Mouse (Mus musculus) frontal cortex, postnatal 25 days (tissue): ENCODE results near the gene Tob2.

Experiments used
- DNase-seq, 2 experiments: peaks; one replicate each; pipeline ENCODE4 v3.0.0; 2022; ENCODE audit warnings: low spot score in 2 of 2

The Tob2 gene

DNA sequence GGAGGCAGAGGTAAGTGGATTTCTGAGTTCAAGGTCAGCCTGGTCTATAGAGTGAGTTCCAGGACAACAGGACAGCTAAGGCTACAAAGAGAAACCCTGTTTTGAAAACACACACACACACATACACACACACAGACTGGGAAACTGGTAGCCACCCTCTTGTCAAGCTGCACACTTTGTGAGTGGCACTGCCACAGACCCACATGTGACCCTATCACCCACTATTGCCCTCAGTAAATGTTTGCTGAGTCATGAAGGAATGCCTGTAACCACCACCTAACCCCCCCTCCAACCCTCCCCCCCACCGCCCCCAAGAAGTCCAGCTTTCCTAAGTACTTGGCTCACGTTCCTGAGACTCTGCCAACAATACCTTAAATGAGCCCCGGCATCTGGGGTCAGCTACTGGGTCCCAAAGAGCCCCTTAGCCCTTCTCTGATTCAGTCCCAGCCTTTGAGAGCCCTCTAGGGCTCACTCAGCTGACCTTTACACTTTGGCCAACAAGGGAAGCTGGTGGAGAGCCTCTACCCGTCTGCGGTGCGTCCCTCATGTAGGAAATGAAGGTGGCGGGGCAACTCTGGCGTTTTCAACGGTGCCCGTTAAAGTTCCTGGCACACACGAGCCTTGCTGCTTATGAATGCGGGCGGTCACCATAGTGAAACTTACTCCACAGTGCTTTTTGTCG, 19.9 kb downstream of the Tob2 start:
- DNase-seq, result no peak

DNA sequence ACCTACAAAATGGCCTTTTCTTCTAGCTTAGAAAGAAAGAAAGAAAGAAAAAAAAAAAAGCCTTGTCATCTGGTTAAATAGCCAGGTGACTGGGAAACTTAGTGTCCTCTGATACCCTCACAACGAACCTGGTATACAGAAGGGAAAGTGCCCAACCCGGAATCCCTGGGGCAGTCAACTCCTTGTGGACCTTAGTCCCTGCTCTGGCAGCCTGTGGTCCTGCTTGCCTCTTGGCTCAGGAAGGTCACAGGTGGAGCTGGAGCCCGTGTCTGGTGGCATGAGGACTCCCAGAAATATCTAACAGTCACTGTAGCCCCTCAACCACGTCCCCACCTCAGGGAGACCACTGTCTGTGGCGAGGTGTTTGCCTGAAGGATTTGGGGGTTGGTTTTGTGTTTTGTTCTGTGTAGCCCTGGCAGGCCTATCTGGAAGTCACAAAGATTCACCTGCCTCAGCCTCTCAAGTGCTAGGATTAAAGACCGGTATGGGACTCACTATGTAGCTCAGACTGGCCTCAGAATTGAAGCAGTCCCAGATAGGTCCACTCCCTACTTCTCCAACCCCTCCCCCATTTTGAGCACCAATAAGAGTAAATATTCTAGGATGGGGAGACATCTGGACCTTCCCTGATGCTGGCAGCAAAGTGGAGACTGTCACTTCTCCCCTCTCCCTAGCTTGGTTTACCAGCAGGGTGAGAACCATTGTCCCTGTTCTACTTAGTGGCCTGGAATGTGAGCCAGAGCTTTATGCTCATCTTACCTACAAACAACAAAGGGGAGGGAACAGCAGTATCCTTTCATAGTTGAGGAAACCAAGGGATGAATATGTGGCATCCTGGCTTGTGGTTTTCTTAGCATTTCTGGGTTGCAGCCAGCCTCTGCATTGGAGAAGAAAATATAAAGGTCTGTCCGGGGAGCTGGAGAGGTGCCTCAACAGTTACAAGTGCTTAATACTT, 21.4 kb downstream of the Tob2 start:
- no peak for DNase-seq

DNA sequence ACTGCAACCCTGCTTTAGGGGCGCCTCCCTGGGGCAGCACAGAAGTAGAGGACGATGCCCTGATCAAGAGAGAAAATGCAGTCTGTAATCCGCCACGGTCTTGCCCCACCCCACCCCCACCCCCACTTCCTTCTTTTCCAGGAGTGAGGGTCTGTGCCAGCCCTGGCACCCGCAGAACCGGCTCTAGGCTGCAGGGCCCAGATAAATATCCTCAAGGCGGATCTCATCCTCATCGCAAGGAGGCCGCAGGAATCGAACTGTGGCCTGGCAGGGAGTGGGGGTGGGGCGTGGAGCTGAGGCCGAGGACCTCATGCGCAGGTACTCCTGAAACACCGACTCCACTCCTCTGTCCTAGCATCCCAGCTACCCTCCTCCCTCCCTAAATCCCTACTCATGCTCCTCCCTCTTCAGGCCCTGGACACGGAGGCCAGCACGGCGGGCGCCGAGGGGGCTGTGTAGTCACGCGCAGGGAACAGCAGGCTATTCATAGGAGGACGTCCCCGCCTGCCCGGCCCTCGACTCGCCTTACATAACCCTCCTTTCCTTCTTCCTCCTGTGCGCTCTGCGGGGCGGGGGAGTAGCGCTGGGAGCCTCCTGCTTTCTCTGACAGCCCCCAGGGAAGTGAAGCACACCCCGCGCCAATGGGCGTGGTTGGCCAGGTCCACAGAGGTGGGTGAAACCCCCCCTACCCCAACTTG, 22.3 kb downstream of the Tob2 start:
- peak; percentile 66 to 76 for DNase-seq

DNA sequence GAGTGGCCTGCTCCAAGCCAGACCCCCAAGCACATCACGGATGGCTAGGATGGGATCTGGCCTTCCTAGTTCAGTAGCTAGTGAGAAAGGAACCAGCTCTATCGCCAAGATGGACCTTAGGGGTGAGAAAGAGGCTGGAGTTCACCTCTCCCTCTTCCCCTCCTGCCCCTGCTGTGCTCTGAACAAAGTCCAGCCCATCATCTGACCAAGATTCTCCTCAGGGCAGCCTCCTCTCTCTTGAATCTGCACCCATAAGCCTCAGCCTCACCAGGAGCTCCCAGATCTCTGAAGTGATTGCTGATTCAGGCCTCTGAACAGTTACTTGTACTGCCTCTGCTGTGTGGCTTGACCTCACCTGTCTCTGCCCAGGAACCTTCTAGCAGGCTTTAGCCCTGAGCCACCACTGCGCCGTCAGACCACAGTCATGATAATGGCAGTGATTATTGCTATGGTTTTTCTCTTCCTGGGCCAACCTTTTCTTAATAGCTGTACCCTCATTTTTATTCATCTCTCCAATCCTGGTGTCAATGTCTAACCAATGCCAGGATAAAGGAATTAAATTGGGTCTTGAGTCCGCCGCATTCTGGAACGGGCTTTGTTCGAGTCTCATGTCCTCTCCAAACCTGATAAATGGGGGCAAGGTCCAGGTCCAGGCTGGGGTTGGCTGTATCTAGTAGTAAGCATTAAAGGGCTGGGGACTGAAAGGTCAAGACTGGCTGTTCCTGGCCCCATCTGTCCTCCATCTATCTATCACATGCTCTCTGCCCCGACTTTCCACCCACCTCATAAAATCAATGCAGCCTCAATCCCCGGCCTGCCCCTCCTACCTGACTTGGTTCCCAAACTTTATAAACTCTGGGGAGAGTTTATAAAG, 23.4 kb downstream of the Tob2 start:
- no peak for DNase-seq

DNA sequence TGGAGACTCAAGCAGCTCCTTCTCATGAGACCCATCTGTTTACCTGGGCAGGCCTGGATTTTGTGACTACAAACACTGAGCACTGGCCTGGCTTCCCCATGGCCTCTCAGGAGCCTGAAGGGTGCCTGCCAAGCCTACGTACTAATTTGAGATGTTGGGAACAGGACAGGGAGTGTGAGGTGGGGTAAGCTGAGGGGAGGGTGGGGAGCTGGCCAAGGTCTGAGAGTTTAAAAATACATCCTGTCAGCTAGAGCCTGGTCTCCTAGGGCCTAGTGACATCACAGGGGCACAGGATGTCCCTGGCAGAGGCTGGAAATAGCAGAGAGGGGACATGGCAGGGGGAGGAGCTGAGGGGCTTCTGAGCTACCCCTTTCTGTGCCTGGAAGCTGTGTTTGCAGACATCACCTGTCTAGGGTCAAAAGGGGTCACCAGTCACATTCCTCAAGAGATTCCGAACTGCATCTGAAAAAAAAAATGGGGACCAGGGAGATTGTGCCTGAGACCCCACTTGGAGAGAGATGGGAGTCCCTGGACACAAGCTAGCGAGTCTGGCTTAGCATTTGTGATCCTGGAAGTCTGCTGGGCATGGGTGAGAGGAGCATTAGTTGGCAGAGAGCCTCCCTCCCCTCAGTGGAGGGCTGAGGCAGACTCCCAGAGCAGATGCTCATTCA, 24.3 kb downstream of the Tob2 start:
- no peak for DNase-seq

DNA sequence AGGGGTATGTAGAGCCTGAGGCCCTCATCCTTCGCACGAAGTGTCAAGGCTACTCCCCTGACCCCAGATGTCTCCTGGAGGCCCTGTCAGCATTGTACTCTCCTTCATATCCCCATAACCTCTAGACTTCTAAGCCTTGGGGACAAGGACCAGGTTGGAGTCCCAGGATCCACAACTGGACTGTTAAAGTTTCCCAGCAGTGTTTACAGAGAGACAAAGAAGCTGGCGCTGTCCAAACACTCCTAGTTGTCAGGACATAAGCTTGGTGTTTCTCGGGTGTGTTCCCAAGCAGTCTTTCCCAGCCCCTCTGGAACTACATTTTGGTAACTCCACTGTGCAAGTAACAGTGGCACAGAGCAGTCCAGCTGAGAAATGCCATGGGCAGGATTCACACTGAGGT, 25.1 kb downstream of the Tob2 start:
- no peak for DNase-seq

DNA sequence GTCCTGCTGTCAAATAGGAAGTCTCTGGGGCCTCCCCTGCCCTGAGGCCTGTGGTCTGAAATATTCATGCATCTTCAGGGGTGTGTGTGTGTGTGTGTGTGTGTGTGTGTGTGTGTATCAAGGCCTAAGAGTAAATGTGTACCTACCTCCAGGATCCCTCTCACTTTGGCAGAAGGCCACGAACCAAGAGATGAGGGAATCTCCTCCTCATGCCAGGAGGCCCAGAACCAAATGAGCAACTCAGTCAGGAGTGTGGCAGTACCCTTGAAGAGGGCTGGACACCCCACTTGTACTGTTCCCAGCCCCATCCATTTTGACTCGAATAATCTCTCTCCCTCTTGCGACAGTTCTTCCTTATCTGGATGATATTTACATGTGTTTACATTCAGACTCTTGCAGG, 26.4 kb downstream of the Tob2 start:
- DNase-seq, result no peak

DNA sequence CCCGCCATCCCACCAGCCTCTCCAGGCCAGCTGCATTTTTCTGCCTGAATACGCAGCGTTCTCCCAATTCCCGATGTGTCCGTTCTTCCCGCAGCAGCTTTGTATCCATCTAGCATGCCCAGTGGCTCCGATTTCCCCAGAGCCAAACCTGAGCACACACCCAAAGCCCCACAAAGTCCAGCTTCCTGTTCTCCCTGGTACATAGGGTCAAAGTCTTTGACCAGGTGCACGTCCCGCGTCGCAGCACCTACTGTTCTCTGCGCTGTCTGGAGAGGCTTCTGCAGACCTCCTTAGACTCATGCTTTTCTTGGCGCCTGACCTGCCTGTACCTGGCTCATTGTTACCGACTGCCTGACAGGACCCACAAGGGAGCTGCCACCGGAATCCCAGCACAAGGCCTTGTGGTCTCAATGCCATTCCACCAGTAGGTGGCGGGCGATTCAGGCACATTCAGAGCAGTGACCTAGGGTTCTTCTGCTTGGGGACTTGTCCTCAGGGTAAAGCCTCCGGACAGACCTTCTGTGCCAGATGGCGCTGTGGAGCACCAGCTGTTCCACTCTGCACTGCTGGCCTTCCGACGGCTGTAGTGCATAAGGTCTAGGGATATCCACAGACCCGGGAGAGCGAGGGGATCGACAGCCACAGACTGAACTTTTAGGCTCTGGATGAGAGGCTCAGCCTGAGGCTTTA, 27.3 kb downstream of the Tob2 start:
- DNase-seq, result peak; percentile 71 to 84

DNA sequence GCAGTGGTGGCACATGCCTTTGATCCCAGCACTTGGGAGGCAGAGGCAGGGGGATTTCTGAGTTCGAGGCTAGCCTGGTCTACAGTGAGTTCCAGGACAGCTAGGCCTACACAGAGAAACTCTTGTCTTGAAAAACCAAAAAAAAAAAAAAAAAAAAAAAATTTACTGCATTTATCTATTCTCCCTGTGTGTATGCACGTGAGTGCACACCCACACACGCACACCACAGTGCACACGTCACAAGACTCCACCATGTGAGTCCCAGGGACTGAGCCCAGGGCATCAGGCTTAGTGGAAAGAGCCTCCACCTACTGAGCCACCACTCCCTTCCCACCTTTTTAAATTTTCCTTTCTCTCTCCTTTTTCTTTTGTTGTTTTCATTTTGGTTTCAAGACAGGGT, 28.1 kb downstream of the Tob2 start:
- no peak for DNase-seq

DNA sequence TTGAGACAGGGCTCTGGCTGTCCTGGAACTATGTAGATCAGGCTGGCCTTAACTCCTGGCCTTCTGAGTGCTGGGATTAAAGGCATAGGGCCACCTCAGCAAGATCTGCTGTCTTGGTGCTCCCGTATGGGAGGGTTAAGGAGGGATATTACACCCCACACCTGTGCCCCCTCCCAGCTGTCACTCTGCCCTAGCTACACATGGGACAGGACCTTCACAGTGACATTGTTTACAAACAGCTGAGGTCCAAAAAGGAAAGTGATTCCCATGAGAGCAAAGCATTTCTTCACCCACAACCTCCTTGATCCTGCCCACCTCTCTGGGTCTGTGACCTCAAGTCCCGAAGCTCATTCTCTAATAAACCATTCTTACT, 29.4 kb downstream of the Tob2 start:
- no peak for DNase-seq

DNA sequence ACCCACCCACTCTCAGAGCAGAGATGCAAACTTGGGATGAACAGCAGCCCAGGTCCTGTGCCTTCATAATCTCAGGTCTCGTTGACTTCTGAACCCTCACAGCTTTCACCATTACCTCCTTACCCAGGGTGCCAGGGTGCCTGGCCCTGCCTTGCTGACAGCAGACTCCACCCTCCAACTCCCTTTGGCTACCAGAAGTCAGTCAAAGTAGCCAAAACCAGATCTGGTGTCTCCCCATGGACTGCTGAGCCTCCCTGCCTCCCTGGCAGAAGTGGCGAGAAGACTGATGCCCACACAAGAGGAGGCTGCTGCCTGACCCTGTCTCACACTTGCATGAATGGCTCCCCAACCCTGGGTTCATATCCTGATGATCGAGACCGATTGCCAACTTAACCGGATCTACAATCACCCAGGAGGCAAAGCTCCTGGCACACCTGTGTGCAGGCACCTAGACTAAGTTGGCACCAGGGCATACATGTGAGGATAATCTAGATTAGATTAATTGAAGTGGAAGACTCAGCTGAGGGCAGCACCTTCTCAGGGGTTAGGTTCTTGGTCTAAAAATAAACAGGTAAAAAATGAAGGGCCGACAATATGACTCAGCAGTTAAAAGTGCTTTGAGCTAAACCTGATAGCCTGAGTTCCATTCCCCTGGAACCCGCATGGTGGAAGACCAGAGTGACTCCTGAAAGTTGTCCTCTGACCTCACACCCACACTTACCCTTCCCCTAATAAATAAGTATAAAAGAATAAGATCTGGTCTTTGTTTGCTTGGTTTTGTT, 30.0 kb downstream of the Tob2 start:
- DNase-seq, result no peak

DNA sequence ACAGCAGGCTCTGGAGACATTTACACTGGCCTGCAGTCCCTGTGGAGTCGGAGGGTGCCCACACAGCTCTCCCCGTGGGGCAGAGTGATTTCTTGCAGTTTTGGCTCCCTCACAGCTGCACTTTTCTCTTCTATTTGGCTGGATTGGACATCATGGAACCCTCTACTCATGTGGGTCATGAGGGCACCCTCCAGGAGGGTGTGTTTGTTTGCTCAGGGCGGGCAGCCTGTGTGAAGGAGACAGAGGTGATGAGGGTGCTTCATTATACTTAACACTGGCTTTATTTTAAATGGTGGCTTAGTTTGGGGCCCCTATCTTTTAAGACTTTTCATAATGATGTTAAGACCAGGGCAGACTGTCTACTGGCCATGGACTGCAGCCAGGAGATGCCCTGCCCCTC, 33.8 kb downstream of the Tob2 start:
- no peak for DNase-seq

DNA sequence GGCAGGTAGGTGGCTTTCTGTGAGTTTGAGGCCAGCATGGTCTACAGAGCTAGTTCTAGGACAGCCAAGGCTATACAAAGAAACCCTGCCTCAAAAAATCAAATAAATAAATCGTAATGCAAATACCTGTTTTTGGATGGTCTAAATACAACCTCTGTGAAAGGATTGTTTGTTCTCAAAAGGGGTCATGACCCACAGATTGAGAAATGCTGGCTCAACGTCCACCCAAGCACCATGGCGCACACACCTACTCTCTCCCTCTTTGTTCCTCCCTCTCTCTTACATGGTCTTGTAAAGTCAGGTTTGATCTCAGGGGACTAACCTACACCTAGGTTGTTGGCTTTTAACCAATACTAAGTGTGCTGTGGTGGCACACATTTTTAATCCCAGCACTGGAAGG, 36.0 kb downstream of the Tob2 start:
- no peak for DNase-seq

DNA sequence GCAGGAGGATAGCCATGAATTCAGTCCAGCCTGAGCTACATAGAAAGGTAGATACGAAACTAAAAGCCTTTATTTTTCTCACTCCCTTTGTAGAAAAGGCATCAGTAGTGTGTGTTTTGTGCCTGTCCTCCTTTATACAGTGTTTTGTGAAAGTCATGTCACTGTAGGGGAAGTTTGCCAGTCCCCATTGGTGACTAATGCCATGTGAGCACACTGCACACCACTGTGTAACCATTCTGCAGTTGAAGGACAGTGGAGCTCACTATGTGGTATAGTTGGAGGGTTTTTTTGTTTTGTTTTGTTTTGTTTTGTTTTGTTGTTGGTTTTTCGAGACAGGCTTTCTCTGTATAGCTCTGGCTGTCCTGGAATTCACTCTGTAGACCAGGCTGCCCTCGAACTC, 40.2 kb downstream of the Tob2 start:
- no peak for DNase-seq

DNA sequence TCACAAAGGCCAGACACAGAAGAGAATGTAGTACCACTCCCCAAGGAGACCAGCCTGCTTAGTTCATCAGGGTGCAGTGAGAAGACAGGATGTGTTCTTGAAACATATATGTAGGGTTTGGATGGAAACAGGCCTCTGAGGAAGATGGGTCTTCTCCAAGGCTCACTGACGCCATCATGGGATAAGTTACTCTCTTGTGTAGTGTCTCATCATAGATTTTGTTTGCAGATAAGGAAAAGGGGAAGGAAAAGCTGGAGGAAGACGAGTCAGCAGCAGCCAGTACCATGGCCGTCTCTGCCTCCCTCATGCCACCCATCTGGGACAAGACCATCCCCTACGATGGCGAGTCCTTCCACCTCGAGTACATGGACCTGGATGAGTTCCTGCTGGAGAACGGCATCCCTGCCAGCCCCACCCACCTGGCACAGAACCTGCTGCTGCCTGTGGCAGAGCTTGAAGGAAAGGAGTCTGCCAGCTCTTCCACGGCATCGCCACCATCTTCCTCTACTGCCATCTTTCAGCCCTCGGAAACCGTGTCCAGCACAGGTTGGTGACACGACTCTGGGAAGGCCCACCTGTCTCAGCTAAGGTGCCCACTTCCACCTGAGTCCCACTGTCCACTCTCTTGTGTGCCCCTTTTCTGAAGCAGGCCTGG, 43.8 kb downstream of the Tob2 start:
- no peak for DNase-seq

DNA sequence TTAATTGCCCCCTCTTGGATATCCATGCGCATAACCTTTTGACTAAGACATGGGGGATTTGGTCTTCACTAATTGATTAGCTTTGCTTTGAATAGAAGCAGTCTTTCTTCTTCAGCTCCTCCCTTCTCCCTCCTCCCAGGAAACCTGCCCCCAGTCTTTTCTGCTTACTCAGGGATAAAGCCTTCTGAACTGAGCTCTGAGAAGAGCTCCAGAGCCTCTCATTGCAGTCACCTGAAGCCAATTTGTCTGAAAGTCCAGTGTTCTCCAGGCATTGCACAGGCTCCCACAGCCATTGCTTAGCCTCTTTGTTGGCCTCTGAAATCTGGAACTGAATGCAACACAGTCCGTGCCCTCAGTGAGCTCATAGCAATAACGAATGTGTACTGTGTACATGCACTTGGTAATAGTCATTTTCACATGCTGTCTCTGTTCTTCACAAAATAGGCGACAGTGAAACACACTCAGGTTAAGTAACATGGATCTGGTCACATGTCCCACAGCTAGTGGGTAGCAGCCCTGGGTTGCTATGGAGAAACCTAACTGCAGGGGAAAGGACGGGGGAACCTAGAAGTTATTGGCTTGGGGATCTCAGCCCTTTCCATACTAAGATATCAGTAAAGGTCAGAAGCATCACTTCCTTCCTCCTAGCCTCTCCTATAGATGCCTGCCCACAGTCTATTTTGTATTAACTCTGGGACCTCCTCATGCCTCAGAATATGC, 44.5 kb downstream of the Tob2 start:
- DNase-seq, result no peak

DNA sequence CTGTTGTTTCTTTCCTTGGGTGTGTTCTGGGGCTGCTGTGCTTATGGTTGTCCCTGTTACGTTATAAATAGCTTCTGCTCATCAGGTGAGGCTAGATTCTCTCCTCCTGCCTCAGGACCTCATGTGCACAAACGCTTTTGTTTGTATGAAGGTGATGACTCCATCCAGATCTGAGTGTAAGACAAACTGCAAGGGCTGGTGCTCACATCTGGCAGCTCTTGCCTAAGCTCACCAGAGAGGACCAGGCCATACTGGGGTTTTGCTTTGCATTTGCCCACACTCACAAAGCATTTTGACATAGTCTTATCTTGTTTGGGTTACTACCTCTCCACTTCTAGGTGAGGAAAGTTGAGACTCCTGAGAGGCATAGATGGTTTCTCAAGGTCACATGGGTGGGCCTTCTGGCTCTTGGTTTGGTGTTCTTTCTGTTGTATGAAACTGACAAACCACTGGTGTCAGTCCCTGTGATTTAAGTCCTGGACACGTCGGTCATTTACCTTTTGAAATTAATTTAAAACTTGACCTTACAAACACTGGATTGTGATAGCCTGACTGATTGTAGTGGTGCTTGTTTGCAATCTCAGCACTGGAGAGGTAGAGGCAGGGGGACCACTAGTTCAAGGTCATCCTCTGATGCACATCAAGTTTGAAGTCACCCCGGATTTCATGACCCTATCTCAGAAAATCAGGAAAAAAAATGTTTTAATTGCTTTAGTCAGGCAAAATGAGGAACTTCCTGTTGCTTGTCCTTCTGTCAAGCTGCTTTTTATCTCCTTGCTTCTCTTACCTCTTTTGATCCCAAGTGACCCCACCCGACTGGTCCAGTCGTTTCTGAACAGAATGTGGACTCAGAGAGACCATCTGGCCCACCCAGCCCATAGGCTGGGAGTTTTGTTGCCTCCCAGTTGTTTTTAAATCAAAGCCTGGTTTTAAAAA, 45.6 kb downstream of the Tob2 start:
- no peak for DNase-seq
